Mouse (Mus musculus) kidney, embryonic 14.5 days (tissue): Measurements from ENCODE around the gene Maff. TPM values are rescaled to one million over a fixed set of nuclear protein-coding genes. Genes with fewer than 3 reads are reported as not detected.

Source experiments
- ATAC-seq: fragments of 200-750 bp; cut with Nextera tagmentation; 2 replicates; pipeline ENCODE4 v1.8.0; 2017; ENCODE audit warnings: moderate number of reproducible peaks, mild to moderate bottlenecking, moderate TSS enrichment, moderate library complexity; ENCODE audit not compliant: low FRiP score, low TSS enrichment
- H3K27ac ChIP-seq: fragments of 300-500 bp; sonication (generic); 2 replicates; pipeline ENCODE4 v1.5.1; 2014; ENCODE audit warnings: low read depth, mild to moderate bottlenecking, low read length, moderate library complexity, mixed read lengths
- H3K27me3 ChIP-seq: fragments of 300-500 bp; sonication (generic); 2 replicates; pipeline ENCODE4 v1.6.1; 2014; ENCODE audit warnings: mild to moderate bottlenecking, low read length; ENCODE audit not compliant: control insufficient read depth, insufficient read depth
- H3K36me3 ChIP-seq: fragments of 300-500 bp; sonication (generic); 2 replicates; pipeline ENCODE4 v1.6.1; 2014; ENCODE audit warnings: low read length, mixed read lengths; ENCODE audit not compliant: control insufficient read depth, insufficient read depth
- H3K4me1 ChIP-seq: fragments of 300-500 bp; sonication (generic); 2 replicates; pipeline ENCODE4 v1.6.1; 2014; ENCODE audit warnings: low read length, mixed read lengths; ENCODE audit not compliant: control insufficient read depth, insufficient read depth
- H3K4me2 ChIP-seq: fragments of 300-500 bp; sonication (generic); replicated peaks from 2 replicates; pipeline ENCODE4 v1.6.1; 2014; ENCODE audit warnings: low read depth, mild to moderate bottlenecking, low read length
- H3K4me3 ChIP-seq: fragments of 300-500 bp; sonication (generic); 2 replicates; pipeline ENCODE4 v1.5.1; 2014; ENCODE audit warnings: mild to moderate bottlenecking, low read length
- H3K9ac ChIP-seq: fragments of 300-500 bp; sonication (generic); 2 replicates; pipeline ENCODE4 v1.6.1; 2014; ENCODE audit warnings: low read depth, mild to moderate bottlenecking, low read length, moderate library complexity
- H3K9me3 ChIP-seq: fragments of 300-500 bp; sonication (generic); 2 replicates; pipeline ENCODE4 v1.6.1; 2016; ENCODE audit warnings: low read length; ENCODE audit not compliant: control insufficient read depth
- WGBS: fragments of 180-500 bp; shearing (Covaris S2); extraction: QIAGEN DNeasy Blood & Tissue Kit; methylation state at CpG from one replicate; pipeline ENCODE4 v1.1.7; 2014; 5-methylcytosine and 5-hydroxymethylcytosine counted together
- polyA plus RNA-seq: library from polyadenylated mRNA; unstranded; fragments of >200 nt; fragmentation: Nextera tagmentation; extraction: Ambion mirVana; gene quantifications from 2 replicates; pipeline ENCODE4 v1.2.1, GENCODE M21; 2014

Maff gene
- polyA plus RNA-seq, 1 experiment from 2014 or later: 3.6 TPM

- peak overlapping the region; percentile 64; the same call in 1 of the 2 replicates for H3K27ac ChIP-seq
- H3K4me3 ChIP-seq: no peak overlapping the region
- H3K9me3 ChIP-seq: no peaks in the 10 kb centered on the region
- H3K36me3 ChIP-seq: peaks cover 3% of the 10 kb centered on the region; the same call in 1 of the 2 replicates
- H3K4me1 ChIP-seq: peaks cover 49% of the 10 kb centered on the region
- no peak overlapping the region for H3K9ac ChIP-seq
- peak; percentile 36 for ATAC-seq
- no peak overlapping the region for H3K4me2 ChIP-seq
- WGBS: 23% methylated on average over 7 of the region's 7 CpGs
- H3K27me3 ChIP-seq: no peaks in the 10 kb centered on the region
These were observed 45.1 kb downstream of the Maff start for GRCm38 (mm10) chr15:79391447-79392093.

GRCm38 (mm10) chr15:79392527-79392926, 46.1 kb downstream of the Maff start:
- H3K4me2 ChIP-seq: no peak overlapping the region
- no peak overlapping the region for H3K9ac ChIP-seq
- no peak overlapping the region for H3K4me3 ChIP-seq
- no peak overlapping the region; the same call in 1 of the 2 replicates for H3K27ac ChIP-seq
- peaks cover 53% of the 10 kb centered on the region for H3K4me1 ChIP-seq
- peaks cover 5% of the 10 kb centered on the region; the same call in 1 of the 2 replicates for H3K36me3 ChIP-seq
- WGBS: 90% methylated on average over 5 of the region's 5 CpGs
- no peak for ATAC-seq
- no peaks in the 10 kb centered on the region for H3K9me3 ChIP-seq
- H3K27me3 ChIP-seq: no peaks in the 10 kb centered on the region

DNA sequence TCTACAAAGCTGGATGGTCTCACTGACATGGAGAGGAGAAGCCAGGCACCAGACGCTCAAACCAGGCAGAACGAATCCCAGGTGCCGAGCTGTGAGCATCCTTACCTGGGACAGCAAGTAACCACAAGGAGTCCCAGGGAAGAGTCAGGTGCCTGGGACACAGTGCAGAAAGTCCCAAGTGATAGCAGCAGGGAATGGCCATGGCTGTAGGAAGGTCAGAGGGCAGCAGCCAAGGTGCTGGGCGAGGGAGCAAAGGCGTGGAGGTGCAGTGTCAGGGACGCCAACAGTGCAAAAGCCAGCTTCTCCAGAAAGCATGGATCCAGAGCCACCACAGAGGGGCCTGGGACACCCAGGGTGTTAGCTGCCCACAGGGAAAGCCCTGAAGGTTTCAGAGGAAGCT, 46.7 kb downstream of the Maff start:
- WGBS: 89% methylated on average over 6 of the region's 6 CpGs
- Histone ChIP-seq H3K9ac (no peak overlapping the region), H3K27ac (no peak overlapping the region), H3K4me3 (no peak overlapping the region), H3K4me2 (no peak overlapping the region), H3K36me3 (peaks cover 7% of the 10 kb centered on the region; the same call in 1 of the 2 replicates), H3K4me1 (peaks cover 54% of the 10 kb centered on the region), H3K27me3 (no peaks in the 10 kb centered on the region), H3K9me3 (no peaks in the 10 kb centered on the region)
- ATAC-seq: no peak

DNA sequence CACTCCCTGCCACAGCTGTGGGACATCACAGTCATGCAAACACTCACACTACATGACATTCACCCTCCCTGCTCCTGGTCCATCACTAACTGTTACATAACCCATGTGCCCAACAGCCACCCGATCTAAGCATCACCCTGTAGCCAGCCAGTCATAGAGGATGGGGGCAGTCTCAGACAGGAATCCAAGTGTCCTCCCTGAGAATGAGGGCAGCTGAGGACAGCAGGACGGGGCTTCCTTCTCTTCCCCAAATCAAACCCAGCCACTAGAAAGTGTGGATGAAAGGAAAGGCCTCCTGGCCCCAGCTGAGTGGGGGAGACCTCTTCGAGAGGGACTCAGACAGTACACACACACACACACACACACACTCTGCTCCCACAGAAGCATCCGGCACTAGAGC, 48.4 kb downstream of the Maff start:
- H3K27me3 ChIP-seq: no peaks in the 10 kb centered on the region
- H3K4me3 ChIP-seq: no peak overlapping the region
- H3K36me3 ChIP-seq: peaks cover 7% of the 10 kb centered on the region; the same call in 1 of the 2 replicates
- H3K9me3 ChIP-seq: no peaks in the 10 kb centered on the region
- H3K27ac ChIP-seq: no peak overlapping the region
- 57% methylated on average over 4 of the region's 4 CpGs for WGBS
- peaks cover 66% of the 10 kb centered on the region for H3K4me1 ChIP-seq
- no peak overlapping the region for H3K9ac ChIP-seq
- no peak overlapping the region for H3K4me2 ChIP-seq
- no peak for ATAC-seq

- ATAC-seq: no peak
- Histone ChIP-seq H3K4me1 (peaks cover 70% of the 10 kb centered on the region), H3K4me2 (no peak overlapping the region; the same call in 1 of the 2 replicates), H3K27ac (no peak overlapping the region), H3K27me3 (no peaks in the 10 kb centered on the region), H3K36me3 (peaks cover 7% of the 10 kb centered on the region; the same call in 1 of the 2 replicates), H3K4me3 (no peak overlapping the region), H3K9ac (no peak overlapping the region), H3K9me3 (no peaks in the 10 kb centered on the region)
- 72% methylated on average over 6 of the region's 6 CpGs for WGBS
These were observed 48.9 kb downstream of the Maff start for GRCm38 (mm10) chr15:79395281-79395680.

GRCm38 (mm10) chr15:79396736-79397135, 50.3 kb downstream of the Maff start:
- Histone ChIP-seq H3K36me3 (peaks cover 7% of the 10 kb centered on the region; the same call in 1 of the 2 replicates), H3K9me3 (no peaks in the 10 kb centered on the region), H3K27me3 (no peaks in the 10 kb centered on the region), H3K4me3 (no peak overlapping the region), H3K9ac (peak overlapping the region; percentile 18; the same call in 1 of the 2 replicates), H3K4me1 (peaks cover 70% of the 10 kb centered on the region), H3K27ac (no peak overlapping the region), H3K4me2 (no peak overlapping the region; the same call in 1 of the 2 replicates)
- WGBS: 76% methylated on average over 11 of the region's 11 CpGs
- ATAC-seq: no peak

DNA sequence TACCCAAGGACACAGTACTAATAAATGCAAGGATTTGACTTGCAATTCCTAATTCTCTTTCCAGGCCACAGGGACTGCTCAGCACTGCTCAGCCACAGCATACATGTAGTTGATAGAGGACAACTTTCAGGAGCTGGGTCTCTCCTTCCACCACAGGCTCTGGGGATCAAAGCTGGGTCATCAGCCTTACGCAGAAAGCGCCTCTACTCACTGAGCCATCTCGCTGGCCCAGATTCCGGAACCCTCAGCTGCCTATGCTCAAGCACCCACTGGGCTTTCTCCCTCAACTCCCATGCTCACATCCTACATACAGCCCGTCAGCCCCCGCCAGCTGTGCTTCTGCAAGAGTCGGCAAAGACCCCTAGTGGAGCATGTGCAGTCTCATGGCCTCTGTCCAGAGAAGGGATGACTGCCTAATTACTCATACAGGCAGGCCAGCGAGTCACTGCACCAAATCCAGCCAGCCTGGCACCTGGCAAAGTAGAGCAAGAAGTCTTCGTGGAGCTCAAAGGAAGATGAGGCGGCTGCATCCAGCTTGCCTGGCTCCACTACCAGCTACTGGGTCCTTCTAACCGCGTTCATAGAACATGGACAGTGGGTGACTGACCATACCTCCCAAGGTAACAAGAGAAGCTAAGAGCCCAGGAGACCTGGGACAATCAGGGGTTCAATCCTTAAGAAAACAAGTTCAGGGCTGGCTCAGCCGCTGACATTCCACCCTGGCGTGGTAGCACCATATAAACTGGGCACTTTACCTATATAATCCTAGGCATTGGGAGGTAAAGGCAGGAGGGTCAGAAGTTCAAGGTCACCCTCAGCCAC, 53.0 kb downstream of the Maff start:
- no peaks in the 10 kb centered on the region for H3K27me3 ChIP-seq
- H3K9ac ChIP-seq: no peak overlapping the region
- no peak overlapping the region for H3K4me2 ChIP-seq
- H3K4me1 ChIP-seq: peaks cover 57% of the 10 kb centered on the region
- no peak for ATAC-seq
- no peak overlapping the region for H3K27ac ChIP-seq
- no peak overlapping the region for H3K4me3 ChIP-seq
- WGBS: 66% methylated on average over 14 of the region's 14 CpGs
- H3K9me3 ChIP-seq: no peaks in the 10 kb centered on the region
- peaks cover 7% of the 10 kb centered on the region; the same call in 1 of the 2 replicates for H3K36me3 ChIP-seq

DNA sequence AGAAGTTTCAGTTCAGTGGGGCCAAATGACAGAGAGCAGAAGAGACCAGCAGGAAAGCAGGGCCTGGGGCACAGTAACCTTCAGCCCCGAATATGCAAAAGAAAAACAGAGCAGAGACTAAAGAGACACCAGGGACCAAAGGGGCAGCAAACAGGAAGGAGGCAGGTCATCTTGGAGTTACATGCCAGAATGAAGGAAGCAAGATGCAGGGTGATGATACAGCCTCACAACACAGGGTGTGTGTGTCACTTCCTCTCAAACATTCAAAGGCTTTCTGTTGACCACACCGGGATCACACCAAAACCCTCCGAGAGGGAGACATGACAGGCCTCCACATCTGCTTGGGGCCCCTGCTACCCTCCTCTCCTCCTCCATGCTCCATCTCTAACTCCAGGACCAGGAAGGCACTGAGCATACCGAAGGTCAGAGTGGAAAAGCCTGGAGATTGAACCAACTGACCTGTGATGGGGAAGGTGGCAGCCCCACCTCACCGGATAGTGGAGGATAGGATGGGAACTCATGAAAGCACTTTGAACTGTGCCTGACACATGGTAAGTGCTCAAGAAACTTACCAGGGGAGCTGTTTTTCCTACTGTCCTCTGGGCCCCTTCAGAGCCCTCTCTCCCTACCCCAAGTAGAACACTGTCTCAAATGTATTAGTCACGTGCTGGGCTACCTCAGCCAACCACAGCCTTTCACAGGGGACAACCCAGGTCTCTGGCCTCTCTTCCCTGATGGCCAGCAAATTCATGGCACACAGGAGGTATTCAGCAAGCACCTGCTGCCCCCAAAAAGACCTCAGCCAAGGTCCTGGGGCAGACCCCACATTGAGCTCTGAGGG, 53.9 kb downstream of the Maff start:
- Histone ChIP-seq H3K36me3 (peaks cover 7% of the 10 kb centered on the region; the same call in 1 of the 2 replicates), H3K4me3 (no peak overlapping the region), H3K9ac (peak overlapping the region; percentile 20; the same call in 1 of the 2 replicates), H3K4me2 (no peak overlapping the region), H3K4me1 (peaks cover 48% of the 10 kb centered on the region), H3K27ac (peak overlapping the region; percentile 30; the same call in 1 of the 2 replicates), H3K9me3 (no peaks in the 10 kb centered on the region), H3K27me3 (no peaks in the 10 kb centered on the region)
- 47% methylated on average over 6 of the region's 6 CpGs for WGBS
- ATAC-seq: no peak
